Comparison of ENCODE assay signal across 10 mouse cellular contexts in genomic region chr7:140006861-140007611, GRCm38 (mm10). TPM values are rescaled to one million over a fixed set of nuclear protein-coding genes. Genes with fewer than 3 reads are reported as not detected.
"Had no signal": no experiment of that assay in that cellular context is flagged by ENCODE, and none has a peak within 500 bp of the region (broad histone marks: within the 10 kb centered on the region; RNA-seq: fewer than 3 reads in every experiment).

No protein-coding gene starts in this region.

- DNase-seq: kidney, adult 8-10 months; liver; lung, adult 2 months; lung, postnatal 36 days; thymus, adult 2 months; thymus, postnatal 4 days had no signal

- ATAC-seq: inflammation-experienced regulatory T-cells, adult 6 months; intestine, postnatal 0 days; lung, postnatal 0 days had no signal

RNA-seq across cellular contexts. Expression of gene Msx3, which starts 41.9 kb away (rescaled TPM):
- total RNA-seq: megakaryocyte, adult 5-6 weeks had no signal
